Mouse (Mus musculus) midbrain, embryonic 13.5 days (tissue): Measurements from ENCODE around the gene Lix1l. TPM values are rescaled to one million over a fixed set of nuclear protein-coding genes. Genes with fewer than 3 reads are reported as not detected.

Experiments used
- ATAC-seq: fragments of 200-750 bp; cut with Nextera tagmentation; 2 replicates; pipeline ENCODE4 v1.8.0; 2017; ENCODE audit warnings: mild to moderate bottlenecking, moderate TSS enrichment, moderate library complexity
- H3K27ac ChIP-seq: fragments of 300-500 bp; sonication (generic); 2 replicates; pipeline ENCODE4 v1.5.1; 2015; ENCODE audit warnings: inconsistent platforms, mild to moderate bottlenecking, moderate library complexity
- H3K27me3 ChIP-seq: fragments of 300-500 bp; sonication (generic); 2 replicates; pipeline ENCODE4 v1.6.1; 2015; ENCODE audit warnings: mild to moderate bottlenecking, inconsistent platforms
- H3K36me3 ChIP-seq: fragments of 300-500 bp; sonication (generic); 2 replicates; pipeline ENCODE4 v1.6.1; 2015; ENCODE audit warnings: mild to moderate bottlenecking, inconsistent platforms
- H3K4me1 ChIP-seq: fragments of 300-500 bp; sonication (generic); replicated peaks from 2 replicates; pipeline ENCODE4 v1.6.1; 2015; ENCODE audit warnings: inconsistent platforms
- H3K4me2 ChIP-seq: fragments of 300-500 bp; sonication (generic); replicated peaks from 2 replicates; pipeline ENCODE4 v1.6.1; 2015; ENCODE audit warnings: moderate library complexity, mild to moderate bottlenecking, inconsistent platforms
- H3K4me3 ChIP-seq: fragments of 300-500 bp; sonication (generic); replicated peaks from 2 replicates; pipeline ENCODE4 v1.5.1; 2015; ENCODE audit warnings: mild to moderate bottlenecking, inconsistent platforms
- H3K9ac ChIP-seq: fragments of 300-500 bp; sonication (generic); replicated peaks from 2 replicates; pipeline ENCODE4 v1.6.1; 2015; ENCODE audit warnings: mild to moderate bottlenecking, inconsistent platforms
- H3K9me3 ChIP-seq: fragments of 300-500 bp; sonication (generic); 2 replicates; pipeline ENCODE4 v1.6.1; 2016; ENCODE audit warnings: mild to moderate bottlenecking, inconsistent platforms
- WGBS: fragments of 180-500 bp; shearing (Covaris S2); methylation state at CpG from one replicate; pipeline ENCODE4 v1.1.7; 2015; 5-methylcytosine and 5-hydroxymethylcytosine counted together
- polyA plus RNA-seq: library from polyadenylated mRNA; unstranded; fragments of >200 nt; fragmentation: Nextera tagmentation; extraction: Ambion mirVana; gene quantifications from 2 replicates; pipeline ENCODE4 v1.2.1, GENCODE M21; 2015

Gene Lix1l
- polyA plus RNA-seq, 1 experiment from 2014 or later, result 6.2 TPM

GRCm38 (mm10) chr3:96559398-96559910, 41.5 kb upstream of the Lix1l start:
- Histone ChIP-seq H3K4me1 (peaks cover 53% of the 10 kb centered on the region), H3K9ac (peak overlapping the region; percentile 57), H3K4me2 (peak overlapping the region; percentile 82), H3K36me3 (peaks cover 21% of the 10 kb centered on the region), H3K4me3 (peak overlapping the region; percentile 60), H3K9me3 (no peaks in the 10 kb centered on the region), H3K27me3 (no peaks in the 10 kb centered on the region), H3K27ac (no peak overlapping the region)
- no peak for ATAC-seq
- WGBS, result 90% methylated on average over 12 of the region's 12 CpGs

DNA sequence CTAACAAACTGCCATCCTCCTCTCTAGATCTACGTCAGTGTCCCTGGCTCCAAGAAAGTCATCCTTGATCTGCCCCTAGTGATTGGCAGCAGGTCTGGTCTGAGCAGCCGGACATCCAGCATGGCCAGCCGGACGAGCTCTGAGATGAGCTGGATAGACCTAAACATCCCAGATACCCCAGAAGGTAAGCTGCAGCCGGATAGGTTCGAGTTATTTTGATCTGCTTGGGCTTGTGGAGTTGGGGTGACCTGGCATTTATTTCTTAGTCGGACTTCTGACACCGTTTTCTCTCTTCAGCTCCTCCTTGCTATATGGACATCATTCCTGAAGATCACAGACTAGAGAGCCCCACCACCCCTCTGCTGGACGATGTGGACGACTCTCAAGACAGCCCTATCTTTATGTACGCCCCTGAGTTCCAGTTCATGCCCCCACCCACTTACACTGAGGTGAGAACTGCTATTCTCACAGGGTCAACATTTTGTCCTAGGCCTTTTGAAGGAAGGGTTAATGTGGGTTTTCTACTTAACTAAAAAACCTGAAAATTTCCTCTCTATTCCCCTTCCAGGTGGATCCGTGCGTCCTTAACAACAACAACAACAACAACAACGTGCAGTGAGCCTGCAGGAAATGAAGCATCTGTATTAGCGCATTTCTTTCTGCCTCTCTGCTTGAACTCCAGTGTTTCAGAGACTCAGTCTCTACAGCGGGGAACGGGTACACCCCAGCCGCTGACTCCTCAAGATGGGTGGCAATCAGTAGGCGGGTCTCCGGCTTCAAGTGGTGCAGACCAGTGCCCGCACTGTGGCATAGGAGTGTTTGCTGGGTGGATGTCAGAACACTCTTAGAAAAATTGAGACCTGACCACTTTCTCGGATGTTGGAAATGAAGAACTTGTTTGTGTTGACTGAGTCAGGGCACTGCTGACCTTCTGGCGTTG, 40.8 kb upstream of the Lix1l start:
- ATAC-seq, result no peak

DNA sequence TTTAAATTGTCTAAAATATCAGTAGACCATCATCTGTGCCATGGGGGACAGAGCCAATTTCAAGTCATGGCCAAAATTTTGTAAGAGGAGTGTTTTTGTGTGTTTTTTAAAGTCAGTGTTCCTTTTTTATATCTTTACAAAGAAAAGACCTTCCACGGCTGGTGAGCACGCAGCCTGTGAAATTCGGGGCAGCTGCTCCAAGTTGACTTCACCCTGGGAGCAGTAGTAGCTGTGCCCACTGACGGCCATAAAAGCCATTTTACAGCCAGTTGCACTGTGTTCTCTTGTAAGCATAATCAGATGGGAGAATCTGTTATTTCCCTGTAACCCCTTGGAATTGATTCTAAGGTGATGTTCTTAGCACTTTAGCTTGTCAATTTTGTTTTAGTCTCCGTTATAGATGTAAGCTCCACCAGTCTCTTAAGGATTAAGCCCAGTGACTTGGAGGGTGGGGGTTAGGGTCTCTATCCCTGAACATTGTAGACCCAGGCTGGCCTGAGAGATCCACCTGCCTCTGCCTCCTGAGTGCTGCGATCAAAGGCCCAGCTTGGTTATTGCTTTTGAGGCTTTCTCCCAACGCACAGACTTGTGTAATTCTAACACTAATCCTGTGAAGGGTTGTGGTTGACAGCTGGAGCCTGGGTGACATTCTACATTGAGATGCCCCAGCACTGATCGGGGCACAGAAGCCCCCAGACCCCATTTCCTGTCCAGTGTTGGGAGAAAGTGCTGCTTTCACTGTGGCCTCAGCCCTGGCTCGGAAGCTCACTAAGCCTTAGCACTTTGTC, 39.9 kb upstream of the Lix1l start:
- 90% methylated on average over 9 of the region's 9 CpGs for WGBS
- H3K4me1 ChIP-seq, result peaks cover 44% of the 10 kb centered on the region
- peak overlapping the region; percentile 43; the same call in 1 of the 2 replicates for H3K9ac ChIP-seq
- H3K27ac ChIP-seq, result no peak overlapping the region
- peak overlapping the region; percentile 60 for H3K4me3 ChIP-seq
- ATAC-seq, result no peak
- H3K9me3 ChIP-seq, result no peaks in the 10 kb centered on the region
- H3K4me2 ChIP-seq, result peak overlapping the region; percentile 82
- peaks cover 21% of the 10 kb centered on the region for H3K36me3 ChIP-seq
- no peaks in the 10 kb centered on the region for H3K27me3 ChIP-seq

More for the DNA sequence above, 40.8 kb upstream of the Lix1l start:
- Histone ChIP-seq H3K9ac (peak overlapping the region; percentile 57), H3K4me2 (peak overlapping the region; percentile 82), H3K4me3 (peak overlapping the region; percentile 60), H3K36me3 (peaks cover 21% of the 10 kb centered on the region), H3K9me3 (no peaks in the 10 kb centered on the region), H3K4me1 (peaks cover 50% of the 10 kb centered on the region), H3K27me3 (no peaks in the 10 kb centered on the region), H3K27ac (no peak overlapping the region)
- 90% methylated on average over 23 of the region's 23 CpGs for WGBS

- H3K4me3 ChIP-seq, result no peak overlapping the region
- 61% methylated on average over 10 of the region's 10 CpGs for WGBS
- no peak overlapping the region for H3K27ac ChIP-seq
- H3K9ac ChIP-seq, result no peak overlapping the region
- H3K4me1 ChIP-seq, result peaks cover 35% of the 10 kb centered on the region
- H3K4me2 ChIP-seq, result no peak overlapping the region
- no peaks in the 10 kb centered on the region for H3K27me3 ChIP-seq
- peaks cover 21% of the 10 kb centered on the region for H3K36me3 ChIP-seq
- no peaks in the 10 kb centered on the region for H3K9me3 ChIP-seq
- no peak for ATAC-seq
Observed at GRCm38 (mm10) chr3:96561946-96562681, 38.8 kb upstream of the Lix1l start.

- WGBS, result 93% methylated on average over 8 of the region's 8 CpGs
- H3K27me3 ChIP-seq, result no peaks in the 10 kb centered on the region
- no peak overlapping the region for H3K4me3 ChIP-seq
- H3K36me3 ChIP-seq, result peaks cover 21% of the 10 kb centered on the region
- no peak overlapping the region for H3K4me2 ChIP-seq
- H3K4me1 ChIP-seq, result peaks cover 34% of the 10 kb centered on the region
- H3K9ac ChIP-seq, result no peak overlapping the region
- ATAC-seq, result no peak
- H3K9me3 ChIP-seq, result no peaks in the 10 kb centered on the region
- no peak overlapping the region for H3K27ac ChIP-seq
Observed at GRCm38 (mm10) chr3:96563267-96563666, 37.7 kb upstream of the Lix1l start.

GRCm38 (mm10) chr3:96563911-96564632, 36.9 kb upstream of the Lix1l start:
- Histone ChIP-seq H3K9ac (no peak overlapping the region), H3K36me3 (peaks cover 21% of the 10 kb centered on the region), H3K4me2 (no peak overlapping the region), H3K27ac (no peak overlapping the region), H3K4me3 (no peak overlapping the region), H3K9me3 (no peaks in the 10 kb centered on the region), H3K27me3 (no peaks in the 10 kb centered on the region), H3K4me1 (peaks cover 27% of the 10 kb centered on the region)
- no peak for ATAC-seq
- WGBS, result 83% methylated on average over 10 of the region's 10 CpGs

- WGBS, result 82% methylated on average over 7 of the region's 7 CpGs
- Histone ChIP-seq H3K9ac (no peak overlapping the region), H3K27ac (no peak overlapping the region), H3K27me3 (no peaks in the 10 kb centered on the region), H3K4me1 (peaks cover 22% of the 10 kb centered on the region), H3K9me3 (no peaks in the 10 kb centered on the region), H3K36me3 (peaks cover 19% of the 10 kb centered on the region), H3K4me2 (no peak overlapping the region), H3K4me3 (no peak overlapping the region)
- ATAC-seq, result no peak
Observed at GRCm38 (mm10) chr3:96564633-96565032, 36.3 kb upstream of the Lix1l start.

DNA sequence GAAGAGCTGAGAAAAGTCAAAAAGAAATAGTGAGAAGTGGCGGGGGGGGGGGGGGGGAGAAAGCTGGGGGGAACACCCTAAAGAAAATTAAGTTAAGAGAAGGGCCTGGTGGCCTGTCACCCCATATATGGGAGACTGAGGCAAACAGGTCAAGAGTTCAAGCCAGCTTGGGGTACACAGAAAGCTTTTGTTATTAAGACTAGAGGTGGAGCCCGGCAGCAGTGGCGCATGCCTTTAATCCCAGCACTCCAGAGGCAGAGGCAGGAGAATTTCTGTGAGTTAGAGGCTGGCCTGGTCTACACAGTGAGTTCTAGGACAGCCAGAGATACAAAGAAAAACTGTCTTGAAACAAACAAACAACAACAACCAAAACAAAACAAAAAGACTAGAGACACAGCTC, 35.8 kb upstream of the Lix1l start:
- no peak for ATAC-seq
- peaks cover 17% of the 10 kb centered on the region for H3K4me1 ChIP-seq
- 87% methylated on average over 3 of the region's 3 CpGs for WGBS
- H3K9ac ChIP-seq, result no peak overlapping the region
- H3K27ac ChIP-seq, result no peak overlapping the region
- H3K27me3 ChIP-seq, result no peaks in the 10 kb centered on the region
- peaks cover 14% of the 10 kb centered on the region for H3K36me3 ChIP-seq
- H3K4me3 ChIP-seq, result no peak overlapping the region
- H3K9me3 ChIP-seq, result no peaks in the 10 kb centered on the region
- H3K4me2 ChIP-seq, result no peak overlapping the region

- ATAC-seq, result no peak
- Histone ChIP-seq H3K27me3 (no peaks in the 10 kb centered on the region), H3K9me3 (no peaks in the 10 kb centered on the region), H3K27ac (no peak overlapping the region), H3K4me3 (no peak overlapping the region), H3K9ac (no peak overlapping the region), H3K36me3 (no peaks in the 10 kb centered on the region), H3K4me1 (0 out of 2 replicates have a peak, but pooled peaks cover 1% of the 10 kb centered on the region), H3K4me2 (no peak overlapping the region)
- 82% methylated on average over 8 of the region's 8 CpGs for WGBS
Observed at GRCm38 (mm10) chr3:96566661-96567450, 34.1 kb upstream of the Lix1l start.

- H3K27me3 ChIP-seq, result no peaks in the 10 kb centered on the region
- WGBS, result 64% methylated on average over 8 of the region's 8 CpGs
- no peak overlapping the region for H3K27ac ChIP-seq
- no peaks in the 10 kb centered on the region for H3K4me1 ChIP-seq
- H3K36me3 ChIP-seq, result no peaks in the 10 kb centered on the region
- no peak for ATAC-seq
- no peak overlapping the region for H3K4me2 ChIP-seq
- no peak overlapping the region for H3K9ac ChIP-seq
- no peaks in the 10 kb centered on the region for H3K9me3 ChIP-seq
- H3K4me3 ChIP-seq, result no peak overlapping the region
Observed at GRCm38 (mm10) chr3:96568605-96569004, 32.3 kb upstream of the Lix1l start.
